Mouse (Mus musculus): ENCODE measurements around the gene Scaf11.
"Not testable (repeated sequence)": the region's sequence is repeated elsewhere in the genome, so short reads cannot be mapped to it uniquely, and the experiment has no call there.

Scaf11 gene

DNA sequence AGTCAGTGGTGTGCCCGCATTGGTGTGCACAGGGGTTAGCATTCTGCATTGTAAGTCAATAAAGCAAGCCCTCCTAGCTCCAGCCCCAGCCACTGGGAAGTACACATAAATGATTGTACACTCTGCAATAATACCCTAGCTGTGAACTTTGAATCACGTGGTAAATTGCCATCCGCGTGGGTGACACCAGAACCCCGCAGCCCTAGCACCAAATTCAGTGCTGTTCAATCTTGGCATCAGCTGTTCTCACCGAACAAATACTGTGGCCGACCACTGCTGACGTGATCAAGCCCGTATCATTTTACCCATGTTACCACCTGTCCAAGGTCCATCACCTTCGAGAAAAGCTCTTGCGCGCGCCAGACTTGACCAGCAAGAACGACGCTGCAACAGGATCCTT lies 3.2 kb upstream of the Scaf11 start:
- no peak for DNase-seq

DNA sequence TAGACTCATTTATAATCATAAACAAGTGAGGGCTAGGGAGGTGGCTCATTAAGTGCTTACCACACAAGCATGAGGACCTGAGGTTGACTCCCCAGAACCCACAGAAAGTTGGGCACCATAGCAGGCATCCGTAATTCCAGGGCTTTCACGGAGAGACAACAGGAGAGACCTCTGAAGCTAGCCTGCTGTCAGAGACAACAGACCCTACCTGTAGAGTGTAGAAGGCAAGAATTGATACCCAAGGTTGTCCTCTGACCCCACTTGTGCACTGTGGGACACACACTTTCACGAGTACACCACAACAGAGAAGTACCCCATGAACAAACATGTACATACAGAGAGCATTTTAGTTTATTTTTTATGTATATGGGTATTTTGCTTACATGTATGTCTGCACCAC lies 2.0 kb upstream of the Scaf11 start:
- DNase-seq = no peak

DNA sequence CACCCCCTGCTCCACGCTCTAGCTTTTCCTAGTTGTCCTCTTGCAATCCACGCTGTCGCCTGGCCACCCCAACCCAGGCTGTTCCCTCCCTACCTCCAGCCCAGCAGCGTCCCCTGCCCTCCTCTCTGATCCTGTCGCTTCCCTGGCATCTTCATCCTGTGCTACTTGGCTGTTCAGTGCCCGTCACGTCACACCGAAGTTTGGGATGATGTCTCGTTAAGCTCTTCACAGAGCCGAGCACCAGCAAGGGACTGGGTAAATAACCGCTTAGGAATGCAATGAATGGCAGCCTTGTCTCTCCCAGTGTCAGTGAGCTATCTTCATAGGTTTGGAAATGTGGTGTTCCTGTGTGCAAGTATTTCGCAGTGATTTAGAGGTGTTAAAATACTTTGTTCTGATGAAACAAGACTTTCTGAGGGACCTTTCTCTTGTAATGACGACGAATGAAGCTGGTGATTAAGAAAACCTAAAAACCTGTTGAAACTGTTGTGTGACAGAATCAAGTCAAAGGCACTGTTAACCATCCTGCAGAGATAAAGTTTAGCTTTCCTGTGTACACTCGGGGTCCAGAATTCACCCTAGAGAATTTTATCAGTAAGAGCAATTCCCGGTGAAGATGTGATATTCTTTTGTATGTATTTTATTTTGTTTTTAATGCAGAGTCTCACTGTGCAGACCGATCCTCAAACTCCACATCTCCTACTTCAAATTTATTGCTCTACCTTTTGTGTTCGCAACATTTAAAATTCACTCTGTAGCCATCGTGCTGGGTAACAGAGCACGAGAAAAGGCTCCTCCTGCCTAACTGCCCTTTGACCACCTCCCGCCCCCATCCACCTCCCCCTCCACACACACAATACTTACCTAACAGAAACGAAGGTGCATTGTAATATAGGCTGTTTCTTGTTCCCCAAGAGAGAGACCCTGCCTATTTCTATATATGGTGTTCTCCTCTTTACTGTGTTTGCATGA lies 1.2 kb upstream of the Scaf11 start:
- DNase-seq = no peak

DNA sequence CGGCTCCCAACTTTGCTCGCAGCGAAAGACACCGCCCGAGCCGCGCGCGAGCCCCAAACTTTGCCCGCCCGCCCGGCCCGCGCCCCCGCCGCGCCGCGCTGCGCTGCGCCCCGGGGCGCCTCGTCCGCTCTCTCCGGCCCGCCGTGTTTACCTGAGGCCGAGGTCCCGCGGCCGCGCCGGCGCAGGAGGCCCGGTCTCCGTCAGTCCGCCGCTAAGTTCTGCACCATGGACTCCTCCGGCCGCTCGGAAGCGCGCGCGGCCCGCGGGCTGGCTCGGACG lies 253 bp downstream of the Scaf11 start:
- no peak for DNase-seq

DNA sequence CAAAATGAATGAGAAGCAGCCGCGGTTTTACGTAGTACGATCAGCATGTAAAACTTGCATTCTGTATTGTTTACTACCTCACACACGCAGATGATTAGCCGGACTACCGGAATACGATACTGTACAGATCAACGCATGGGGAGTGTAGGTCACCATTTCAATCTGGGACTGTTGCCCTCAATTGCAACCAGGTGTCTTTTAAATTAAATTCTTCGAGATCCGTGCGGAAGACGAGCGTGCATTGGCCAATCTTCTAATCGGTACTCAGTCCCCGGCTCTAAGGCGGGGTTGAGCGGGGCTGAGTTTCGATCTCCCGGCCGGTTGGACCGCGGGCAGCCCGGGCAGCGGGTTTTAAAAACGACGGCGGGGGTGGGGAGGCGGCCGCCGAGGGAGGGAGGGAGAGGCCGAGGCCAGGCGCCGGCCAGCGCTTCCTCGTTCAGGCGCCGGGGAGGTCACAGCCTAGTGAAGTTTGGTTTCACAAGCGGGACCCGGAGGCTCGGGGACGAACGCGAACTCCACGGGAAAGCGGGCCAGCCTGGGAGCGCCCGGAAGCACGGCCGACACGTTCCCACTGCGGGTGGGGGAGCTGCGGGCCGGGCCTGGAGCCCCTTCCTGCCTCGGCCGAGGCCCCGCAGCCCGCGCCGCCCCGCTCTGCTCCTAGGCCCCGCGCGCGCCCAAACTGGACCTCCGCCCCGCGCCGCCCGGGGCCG lies 747 bp downstream of the Scaf11 start:
- DNase-seq = peak; percentile 29

DNA sequence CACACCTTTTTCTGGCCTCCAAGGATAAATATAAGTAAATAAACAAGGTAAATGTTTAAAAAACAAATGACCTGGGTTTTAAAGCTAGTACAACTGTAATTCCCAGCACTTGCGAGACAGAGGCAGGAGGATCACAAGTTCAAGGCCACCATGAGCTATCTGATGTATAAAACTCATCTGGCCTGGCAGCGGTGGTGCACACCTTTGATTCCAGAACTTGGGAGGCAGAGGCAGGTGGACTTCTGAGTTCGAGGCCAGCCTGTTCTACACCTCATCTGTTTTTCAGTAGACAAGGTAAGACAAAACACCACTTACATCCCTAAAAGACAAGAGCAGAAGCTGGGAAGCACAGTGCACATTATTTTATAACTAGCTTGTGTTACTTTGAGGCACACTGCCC lies 2.4 kb downstream of the Scaf11 start:
- no peak for DNase-seq

DNA sequence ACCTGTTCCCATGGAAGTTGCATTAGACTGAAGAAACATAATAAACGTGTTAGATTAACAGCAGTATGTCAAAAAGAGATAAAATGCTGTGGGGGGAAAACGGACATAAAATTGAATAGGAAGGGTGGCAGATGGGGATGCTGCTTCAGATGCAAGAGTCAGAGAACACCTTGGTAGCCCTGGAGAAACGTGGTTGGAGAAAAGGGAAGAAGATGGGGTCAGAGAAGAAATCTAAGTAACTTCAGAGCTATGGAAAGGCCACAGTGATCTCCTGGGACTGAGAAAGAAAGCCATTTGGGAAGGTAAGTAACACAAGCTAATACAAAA lies 3.3 kb downstream of the Scaf11 start:
- DNase-seq = no peak

DNA sequence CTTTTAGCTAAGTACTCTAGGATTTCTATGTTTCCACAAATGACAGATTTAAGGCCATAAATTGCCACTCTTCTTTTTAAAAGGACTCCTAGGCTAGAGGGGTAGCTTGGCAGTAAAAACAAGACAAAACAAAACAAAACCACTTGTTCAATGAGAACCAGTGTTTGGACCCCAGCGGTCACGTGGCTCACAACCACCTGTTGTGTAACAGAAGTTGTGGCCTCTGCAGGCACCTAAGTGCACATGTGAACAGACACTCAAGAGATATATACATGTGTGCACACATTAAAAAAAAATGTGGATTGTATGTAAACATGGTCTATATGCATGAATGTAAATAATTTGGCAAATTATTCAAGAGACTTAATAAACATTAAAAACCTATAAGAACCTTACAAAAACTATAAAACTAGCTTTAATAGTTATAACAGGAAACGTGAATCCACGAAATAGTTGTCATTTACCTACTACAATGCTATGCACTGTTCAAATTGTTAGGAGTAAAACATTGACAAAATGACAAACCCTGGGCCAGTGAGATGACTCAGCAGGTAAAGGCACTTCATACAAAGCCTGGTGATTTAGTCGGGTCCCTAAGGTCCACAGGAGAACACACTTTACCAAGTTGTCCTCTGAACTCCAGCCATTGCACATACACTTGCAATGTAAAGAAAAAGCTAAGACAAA lies 3.8 kb downstream of the Scaf11 start:
- DNase-seq = no peak

DNA sequence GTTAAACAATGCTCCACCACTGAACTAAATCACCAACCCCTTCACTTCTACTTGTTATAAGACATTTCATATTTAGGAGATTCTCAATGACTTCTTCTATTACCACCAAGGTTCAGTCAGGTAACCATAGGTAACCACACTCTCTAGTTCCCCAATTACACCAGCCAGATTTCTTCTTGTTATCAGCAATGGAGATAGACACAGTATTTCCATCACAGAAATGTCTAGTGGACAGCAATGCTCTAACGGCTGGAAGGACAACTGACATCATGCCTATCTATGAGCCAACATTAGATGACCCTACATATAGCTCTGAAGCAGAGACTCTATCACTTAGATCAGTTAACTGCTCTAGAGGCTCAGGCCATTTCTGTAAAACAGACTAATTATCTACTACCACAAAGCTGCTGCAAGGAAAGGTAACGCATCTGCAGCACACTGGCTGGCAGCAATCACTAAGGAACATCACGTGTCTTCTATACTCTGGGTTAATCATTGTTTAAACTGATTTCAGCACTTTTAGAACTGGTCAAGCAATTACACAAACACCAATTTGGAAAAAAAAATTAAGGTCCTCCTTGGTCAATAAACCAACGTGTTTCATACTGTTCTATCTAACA lies 4.9 kb downstream of the Scaf11 start:
- no peak for DNase-seq

DNA sequence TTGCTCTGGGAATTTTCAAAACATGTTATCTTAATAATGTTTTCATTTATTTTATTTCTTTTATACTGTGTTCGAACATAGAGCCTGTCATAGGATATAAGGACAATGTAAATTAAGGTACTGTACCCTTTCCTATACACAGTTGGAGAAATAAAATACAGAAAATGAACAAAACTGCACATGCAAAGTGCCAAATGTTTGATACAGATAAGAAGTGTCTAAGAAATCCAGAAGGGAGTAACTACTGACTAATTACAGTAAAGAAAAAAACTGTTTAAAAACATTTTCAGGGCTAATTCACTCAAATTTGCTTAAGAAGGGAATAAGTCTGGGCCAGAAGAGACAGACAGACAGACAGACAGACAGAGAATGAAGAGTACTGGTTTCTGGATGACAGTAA lies 7.3 kb downstream of the Scaf11 start:
- DNase-seq = no peak

DNA sequence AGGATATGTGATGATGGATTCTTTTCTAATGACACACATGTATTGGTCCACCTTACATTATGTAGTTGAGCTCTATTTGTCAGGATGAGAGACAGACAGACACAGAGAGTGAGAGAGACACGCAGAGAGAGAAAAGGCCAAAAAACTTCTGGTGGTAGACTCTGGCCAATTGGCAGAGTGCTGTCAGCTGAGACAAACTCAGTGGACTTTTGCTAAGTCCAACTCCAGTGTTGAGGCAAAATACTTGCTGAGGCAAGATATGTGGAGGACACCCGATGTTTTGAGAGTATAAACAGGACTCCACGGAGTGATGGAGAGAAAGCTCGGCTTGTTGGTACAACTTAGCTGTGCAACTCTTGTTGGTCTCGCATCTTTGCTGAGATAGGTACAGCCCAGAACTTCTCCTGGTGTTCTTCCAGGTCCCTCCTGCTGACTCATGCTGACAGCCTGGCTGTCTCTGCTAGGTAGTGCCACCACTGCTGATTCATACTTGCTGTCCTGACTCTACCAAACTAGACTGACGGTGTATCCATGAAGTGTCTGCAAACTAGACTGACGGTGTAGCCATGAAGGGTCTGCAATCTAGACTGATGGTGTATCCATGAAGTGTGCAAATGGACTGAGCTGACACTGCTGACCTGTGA lies 11.9 kb downstream of the Scaf11 start:
- DNase-seq = no peak

DNA sequence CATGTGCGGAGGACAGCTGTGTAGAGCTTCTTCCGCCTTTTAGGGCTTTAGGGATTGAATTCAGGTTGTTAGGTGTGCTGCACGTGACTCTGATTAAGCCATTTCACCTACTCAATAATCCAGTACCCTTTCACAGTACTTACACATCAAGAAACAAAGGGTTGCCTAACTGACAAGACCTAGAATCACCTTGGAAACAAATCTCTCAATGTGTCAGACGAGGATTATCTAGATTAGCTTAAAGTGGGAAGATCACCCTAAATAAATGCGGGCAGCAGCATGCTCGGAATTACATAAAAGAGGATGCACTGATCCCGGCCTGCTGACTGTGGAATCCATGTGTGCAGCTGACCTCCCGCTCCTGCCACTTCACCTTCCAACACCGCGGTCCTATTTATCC lies 13.9 kb downstream of the Scaf11 start:
- DNase-seq = no peak

DNA sequence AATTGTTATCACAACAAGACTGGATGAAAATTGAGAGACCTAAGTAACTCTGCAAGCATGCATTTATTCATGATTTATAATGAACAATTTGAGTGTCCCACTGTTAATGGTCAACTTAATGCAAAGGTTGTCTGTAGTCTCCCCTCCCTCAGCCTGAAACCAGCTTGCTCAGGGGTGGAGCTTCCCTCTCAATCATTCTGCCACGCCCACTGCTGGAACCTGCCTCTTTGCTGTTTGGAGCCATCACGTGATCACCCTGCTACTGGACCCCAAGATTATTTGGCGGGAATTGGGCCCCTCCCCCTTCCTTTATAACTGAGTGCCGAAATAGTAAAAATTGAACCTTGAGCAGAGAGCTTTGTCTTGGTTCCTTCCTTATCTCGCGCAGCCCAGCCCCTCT lies 19.2 kb downstream of the Scaf11 start:
- DNase-seq = not testable (repeated sequence)

DNA sequence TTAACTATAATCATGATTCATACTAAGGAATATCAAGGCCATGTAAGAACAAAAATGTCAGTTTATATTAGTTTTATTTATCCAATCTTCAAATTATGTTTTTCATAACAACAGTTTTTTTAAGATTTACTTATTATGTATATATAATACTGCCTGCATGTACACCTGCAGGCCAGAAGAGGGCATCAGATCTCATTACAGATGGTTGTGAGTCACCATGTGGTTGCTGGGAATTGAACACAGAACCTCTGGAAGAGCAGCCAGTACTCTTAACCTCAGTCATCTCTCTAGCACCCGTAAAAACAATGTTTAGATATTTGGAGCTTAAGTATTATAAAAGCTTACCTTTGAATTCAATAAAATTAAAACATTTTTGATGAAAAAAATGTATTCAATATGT lies 26.4 kb downstream of the Scaf11 start:
- no peak for DNase-seq

DNA sequence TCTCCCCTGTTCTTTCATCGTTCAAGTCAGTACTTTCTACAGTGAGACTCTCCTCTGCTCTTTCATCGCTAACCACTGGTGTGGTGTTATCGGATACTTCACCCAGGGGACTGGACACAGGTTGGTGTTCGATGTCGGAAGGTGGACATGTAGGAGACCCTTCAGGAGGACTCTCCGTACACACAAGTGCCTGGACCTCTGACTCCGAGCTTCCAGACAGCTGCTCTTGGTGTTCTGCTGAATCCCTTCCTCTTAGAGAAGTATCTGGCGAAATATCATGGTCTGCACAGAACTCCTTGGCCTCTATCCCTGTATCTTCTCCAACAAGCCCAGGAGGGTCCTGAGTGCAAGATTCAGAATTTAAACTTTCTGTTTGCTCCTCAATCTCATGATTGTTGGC lies 40.7 kb downstream of the Scaf11 start:
- DNase-seq = no peak

DNA sequence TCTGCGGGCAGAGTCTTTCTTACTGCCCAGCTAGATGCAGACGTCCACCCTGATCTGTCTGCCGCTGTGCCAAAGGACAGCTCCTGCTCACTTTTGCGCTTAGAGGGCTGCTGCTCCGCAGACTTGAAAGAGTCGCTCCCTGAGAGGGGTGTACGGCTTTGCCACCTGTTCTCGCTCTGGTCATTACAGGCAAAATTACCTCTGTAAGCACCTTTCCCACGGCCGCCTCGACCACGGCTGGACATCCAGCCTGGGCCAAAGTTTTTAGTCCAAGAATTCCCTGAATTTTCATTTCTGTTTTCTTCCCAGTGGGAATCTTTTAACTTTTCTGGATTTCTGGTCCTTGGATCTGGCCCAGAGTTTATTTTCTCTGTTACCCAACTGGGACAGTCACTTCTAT lies 42.5 kb downstream of the Scaf11 start:
- DNase-seq = no peak

DNA sequence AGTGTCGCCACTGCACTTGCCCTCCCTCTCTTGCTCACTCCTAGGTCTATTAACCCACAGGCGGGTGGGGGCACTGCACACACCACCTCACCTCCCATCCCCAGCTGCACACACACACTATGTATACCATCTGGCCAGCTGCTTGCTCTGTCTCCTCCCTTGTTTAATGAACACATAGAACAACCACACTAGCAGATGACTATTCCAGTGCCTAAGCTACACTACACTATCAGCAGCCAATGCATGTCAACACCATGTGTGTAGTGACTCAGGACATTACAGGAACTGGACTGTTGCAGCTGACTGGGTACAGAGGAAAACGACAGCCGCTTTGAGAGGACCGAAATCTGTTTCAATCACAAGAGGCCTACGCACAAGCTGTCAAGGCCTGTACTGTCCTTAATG lies 51.9 kb downstream of the Scaf11 start:
- DNase-seq = peak; percentile 62

DNA sequence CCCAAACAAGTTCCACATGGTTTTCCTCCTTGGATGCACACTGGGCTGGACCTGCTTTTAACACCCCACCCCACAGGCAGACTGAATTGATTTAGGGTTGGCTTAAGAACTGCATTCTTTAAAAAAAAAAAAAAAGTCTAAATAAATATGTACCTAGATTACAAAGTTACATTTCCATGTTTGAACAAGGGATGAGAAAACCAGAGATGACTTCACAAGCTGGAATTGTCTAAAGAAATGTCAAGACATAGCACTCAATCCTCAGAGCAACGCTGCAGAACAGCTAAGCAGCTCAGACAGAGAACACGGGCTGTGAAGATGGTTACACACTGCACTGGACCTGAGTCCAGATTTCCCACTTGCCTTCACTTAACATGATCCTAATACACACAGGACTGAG lies 53.5 kb downstream of the Scaf11 start:
- DNase-seq = no peak

DNA sequence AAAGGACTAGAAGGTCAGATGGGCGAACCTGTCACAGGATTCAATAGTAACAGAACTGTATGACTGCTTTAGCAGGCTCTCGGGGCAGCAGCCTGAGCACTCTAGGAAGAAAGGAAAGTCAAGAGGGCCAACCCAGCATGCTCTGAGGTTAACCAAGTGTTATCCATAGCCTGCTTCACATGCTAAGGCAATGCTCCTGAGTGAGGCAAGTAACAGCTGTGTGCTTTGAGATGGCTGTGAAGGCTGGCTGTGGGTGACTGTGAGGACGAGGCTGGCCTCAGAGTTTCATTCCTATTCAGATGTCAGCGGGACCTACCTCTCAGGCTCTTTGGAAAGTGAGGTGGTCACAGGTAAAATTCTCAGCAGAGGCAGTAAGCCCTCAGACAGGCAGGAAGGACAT lies 54.4 kb downstream of the Scaf11 start:
- no peak for DNase-seq

DNA sequence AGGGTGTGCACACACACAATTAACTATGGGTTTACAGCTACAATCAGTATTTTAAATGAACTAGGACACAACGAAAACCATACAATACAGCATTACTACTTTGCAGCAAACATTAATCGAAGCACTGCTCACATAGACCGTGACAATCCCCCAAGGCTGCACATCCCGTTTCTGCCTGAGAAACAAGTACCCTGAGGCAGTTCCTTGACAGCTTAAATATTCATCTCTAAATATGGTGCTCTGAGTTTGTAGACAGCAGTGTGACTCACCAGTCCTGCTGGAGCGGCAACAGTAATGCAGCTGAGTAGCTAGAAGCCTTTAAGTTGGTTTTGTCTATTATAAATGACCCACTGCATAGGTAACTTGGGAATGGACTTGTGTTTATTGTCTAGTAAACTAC lies 55.1 kb downstream of the Scaf11 start:
- no peak for DNase-seq

DNA sequence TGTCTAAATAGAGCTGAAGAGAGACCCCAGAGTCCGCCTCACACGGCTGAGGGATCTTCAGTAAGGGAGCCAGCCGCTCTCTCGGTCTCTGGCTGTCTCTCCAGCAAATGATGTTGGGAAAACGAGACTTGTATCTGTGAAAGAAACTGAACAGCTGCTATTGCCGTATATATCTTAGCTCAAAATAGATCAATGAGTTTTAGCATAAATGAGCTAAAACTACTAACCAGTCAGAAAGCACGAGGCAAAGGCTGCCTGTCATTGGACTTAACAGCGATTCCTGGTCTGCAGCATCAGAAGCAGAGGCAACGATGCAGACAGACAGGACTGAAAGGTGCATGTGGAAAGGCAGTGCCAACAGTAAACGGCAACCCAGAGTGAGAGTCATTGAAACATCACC lies 62.3 kb downstream of the Scaf11 start:
- no peak for DNase-seq

DNA sequence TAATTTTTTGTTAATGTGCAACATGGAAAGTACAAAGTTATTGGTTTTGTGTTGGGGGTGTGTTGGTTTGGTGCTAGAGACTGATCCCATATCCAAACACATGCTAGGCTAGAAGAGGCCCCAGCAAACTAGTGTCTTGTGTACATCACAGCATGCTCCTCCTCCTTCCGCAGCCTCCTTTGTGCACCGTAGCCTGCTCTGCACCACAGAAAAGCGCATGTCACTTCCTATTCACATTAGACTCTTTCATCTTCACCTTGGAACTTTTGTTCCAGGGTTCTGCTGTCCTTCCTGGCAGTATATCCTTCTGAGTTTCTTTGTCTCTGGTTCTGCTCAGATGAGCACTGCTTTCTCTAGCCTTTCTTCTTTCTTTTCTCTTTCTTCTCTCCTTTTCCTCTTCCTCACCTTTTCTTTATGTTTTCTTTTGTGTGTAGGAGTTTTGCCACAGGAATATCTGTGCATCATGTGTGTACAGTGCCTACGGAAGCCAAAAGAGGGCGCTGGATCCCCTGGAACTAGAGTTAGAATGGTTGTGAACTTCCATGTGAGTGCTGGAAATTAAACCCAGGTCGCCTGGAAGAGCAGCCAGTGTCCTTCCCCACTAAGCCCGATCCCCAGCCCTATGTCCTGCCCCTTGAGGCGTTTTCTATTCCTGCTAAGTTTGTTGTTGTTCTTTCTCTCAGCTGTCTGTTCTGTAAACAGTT lies 63.9 kb downstream of the Scaf11 start:
- no peak for DNase-seq

DNA sequence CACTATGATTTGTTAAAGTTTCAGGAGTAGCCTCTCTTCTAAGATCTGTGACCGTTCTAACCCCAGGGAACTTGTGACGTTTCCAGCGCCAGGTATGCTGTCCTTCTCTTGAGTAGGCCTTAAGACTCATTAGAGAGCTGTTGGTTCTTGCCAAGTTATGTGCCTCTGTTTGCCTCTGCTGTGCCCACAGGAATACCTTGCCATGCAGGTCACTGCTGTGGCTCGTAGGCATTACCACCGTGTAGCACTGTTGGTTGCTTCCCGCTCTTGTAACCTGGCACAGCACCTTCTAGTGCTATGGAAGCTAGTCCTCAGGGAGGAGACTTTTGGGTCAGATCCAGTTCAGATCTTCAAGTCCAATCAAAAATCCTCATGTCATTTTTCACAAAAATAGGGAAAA lies 65.6 kb downstream of the Scaf11 start:
- DNase-seq = no peak

Measured in layer of hippocampus, adult 9-11 months (tissue).